Mouse (Mus musculus) cortical plate, adult 2 months (tissue): ENCODE measurements around the gene Fstl3.

Experiments
- CTCF ChIP-seq: fragments of 200-500 bp; IDR thresholded peaks from 2 replicates; pipeline ENCODE4 v1.5.1; 2011; ENCODE audit warnings: mild to moderate bottlenecking, control low read depth, low read length; ENCODE audit not compliant: insufficient read depth; ENCODE audit errors: extremely low read depth
- POLR2A ChIP-seq: fragments of 200-500 bp; IDR thresholded peaks from 2 replicates; pipeline ENCODE4 v1.6.1; 2011; ENCODE audit warnings: mild to moderate bottlenecking, low read length, control low read depth; ENCODE audit not compliant: insufficient read depth; ENCODE audit errors: extremely low read depth

- TF ChIP-seq CTCF: no peak
- no peak for TF ChIP-seq POLR2A
These were observed 934 bp downstream of the Fstl3 start for GRCm38 (mm10) chr10:79778006-79778405.
